Mouse (Mus musculus) megakaryocyte, embryonic 14.5 days (primary cell): Measurements from ENCODE around the gene Rhot2.

Source experiments
- FLI1 ChIP-seq: IDR thresholded peaks from 2 replicates; pipeline ENCODE4 v1.6.1; 2012; ENCODE audit warnings: low read length, inconsistent platforms, mixed read lengths
- GATA1 ChIP-seq: IDR thresholded peaks from 3 replicates; pipeline ENCODE4 v1.6.1; 2012; ENCODE audit warnings: mixed read lengths, low read length, inconsistent platforms, borderline replicate concordance

DNA sequence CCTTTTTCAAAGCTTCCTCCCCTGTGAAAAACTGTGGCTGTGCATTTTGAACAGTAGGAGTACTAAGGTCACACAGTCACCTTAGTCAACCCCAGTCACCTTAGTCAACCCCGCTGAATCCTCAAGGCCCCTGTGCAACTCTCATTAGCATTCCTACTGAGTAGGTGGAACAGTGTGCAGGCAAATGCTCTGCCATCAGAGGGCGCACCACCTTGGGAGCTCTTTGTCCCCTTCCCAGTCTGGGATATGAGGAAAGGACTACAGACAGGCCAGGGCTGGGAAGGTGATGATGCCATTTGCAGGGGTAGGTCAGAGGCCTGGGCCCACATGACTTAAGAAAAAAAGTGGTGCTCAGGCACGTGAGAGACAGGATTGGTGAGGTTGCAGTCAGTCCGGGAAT is 34.6 kb upstream of the Rhot2 start:
- TF ChIP-seq GATA1 (no peak), FLI1 (no peak)
